Mouse (Mus musculus) embryonic facial prominence, embryonic 10.5 days (tissue): ENCODE results near the gene M1ap. TPM values are rescaled to one million over a fixed set of nuclear protein-coding genes. Genes with fewer than 3 reads are reported as not detected.

Source experiments
- DNase-seq: peaks from one replicate; pipeline ENCODE4 v3.0.0-alpha.2; 2017; ENCODE audit warnings: low spot score
- H3K27ac ChIP-seq: fragments of 300-500 bp; sonication (generic); replicated peaks from 2 replicates; pipeline ENCODE4 v1.5.1; 2016; ENCODE audit warnings: mild to moderate bottlenecking
- H3K27me3 ChIP-seq: fragments of 300-500 bp; sonication (generic); replicated peaks from 2 replicates; pipeline ENCODE4 v1.6.1; 2016; ENCODE audit warnings: low read depth, mild to moderate bottlenecking; ENCODE audit not compliant: poor library complexity, severe bottlenecking
- H3K36me3 ChIP-seq: fragments of 300-500 bp; sonication (generic); replicated peaks from 2 replicates; pipeline ENCODE4 v1.6.1; 2016; ENCODE audit warnings: mild to moderate bottlenecking, moderate library complexity
- H3K4me1 ChIP-seq: fragments of 300-500 bp; sonication (generic); 2 replicates; pipeline ENCODE4 v1.6.1; 2016
- H3K4me3 ChIP-seq: fragments of 300-500 bp; sonication (generic); 2 replicates; pipeline ENCODE4 v1.5.1; 2016; ENCODE audit warnings: mild to moderate bottlenecking, moderate library complexity
- H3K9me3 ChIP-seq: fragments of 300-500 bp; sonication (generic); 2 replicates; pipeline ENCODE4 v1.6.1; 2016; ENCODE audit warnings: mild to moderate bottlenecking
- WGBS: fragments of 180-500 bp; shearing (Covaris S2); methylation state at CpG from one replicate; pipeline ENCODE4 v1.1.7; 2016; 5-methylcytosine and 5-hydroxymethylcytosine counted together
- microRNA-seq: library from miRNA; unstranded; fragments of <30 nt; microRNA quantifications from one replicate; pipeline ENCODE4, GENCODE M21; 2017
- polyA plus RNA-seq: library from polyadenylated mRNA; unstranded; fragments of >200 nt; fragmentation: Nextera tagmentation; extraction: Ambion mirVana; gene quantifications from 2 replicates; pipeline ENCODE4 v1.2.1, GENCODE M21; 2016

The M1ap gene
- polyA plus RNA-seq, 1 experiment from 2014 or later = 0.56 TPM

GRCm38 (mm10) chr6:83070311-83071219, 123.9 kb downstream of the M1ap start:
- no peaks in the 10 kb centered on the region for H3K9me3 ChIP-seq
- under 1% methylated on average over 52 of the region's 58 CpGs for WGBS
- no peaks in the 10 kb centered on the region for H3K36me3 ChIP-seq
- H3K27me3 ChIP-seq = peaks cover 100% of the 10 kb centered on the region
- peak overlapping the region; percentile 24; the same call in 1 of the 2 replicates for H3K27ac ChIP-seq
- peaks cover 43% of the 10 kb centered on the region for H3K4me1 ChIP-seq
- DNase-seq = peak; percentile 77
- H3K4me3 ChIP-seq = peak overlapping the region; percentile 51

DNA sequence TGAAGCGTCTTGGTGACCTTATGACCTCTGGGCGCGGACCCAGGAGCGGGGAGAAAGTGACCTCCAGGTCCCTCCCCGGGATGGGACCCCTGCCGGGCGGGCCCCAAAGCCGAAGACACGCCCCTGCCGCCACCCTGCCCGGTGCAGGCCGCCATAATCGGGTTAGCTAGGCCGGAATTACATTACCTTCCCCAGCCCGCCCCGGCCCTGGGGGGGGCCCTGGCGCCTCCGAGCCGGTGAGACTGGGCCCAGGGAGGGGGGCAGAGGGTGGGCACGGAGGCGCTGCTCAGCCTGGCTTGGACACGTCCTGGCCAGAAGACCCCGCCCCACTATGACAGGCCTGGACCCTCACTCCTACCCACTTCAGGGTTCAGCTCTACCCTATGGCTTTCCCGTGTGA, 124.5 kb downstream of the M1ap start:
- Histone ChIP-seq H3K36me3 (no peaks in the 10 kb centered on the region), H3K4me1 (peaks cover 41% of the 10 kb centered on the region), H3K4me3 (peak overlapping the region; percentile 51), H3K27me3 (peaks cover 100% of the 10 kb centered on the region), H3K27ac (no peak overlapping the region), H3K9me3 (no peaks in the 10 kb centered on the region)
- DNase-seq = peak; percentile 63
- under 1% methylated on average over 24 of the region's 24 CpGs for WGBS

- H3K4me3 ChIP-seq = no peak overlapping the region
- H3K9me3 ChIP-seq = no peaks in the 10 kb centered on the region
- WGBS = 20% methylated on average over 2 of the region's 2 CpGs
- H3K27me3 ChIP-seq = peaks cover 78% of the 10 kb centered on the region
- peaks cover 2% of the 10 kb centered on the region for H3K36me3 ChIP-seq
- H3K4me1 ChIP-seq = peaks cover 40% of the 10 kb centered on the region
- no peak for DNase-seq
- no peak overlapping the region for H3K27ac ChIP-seq
Measured at GRCm38 (mm10) chr6:83074979-83075378, 128.3 kb downstream of the M1ap start.

DNA sequence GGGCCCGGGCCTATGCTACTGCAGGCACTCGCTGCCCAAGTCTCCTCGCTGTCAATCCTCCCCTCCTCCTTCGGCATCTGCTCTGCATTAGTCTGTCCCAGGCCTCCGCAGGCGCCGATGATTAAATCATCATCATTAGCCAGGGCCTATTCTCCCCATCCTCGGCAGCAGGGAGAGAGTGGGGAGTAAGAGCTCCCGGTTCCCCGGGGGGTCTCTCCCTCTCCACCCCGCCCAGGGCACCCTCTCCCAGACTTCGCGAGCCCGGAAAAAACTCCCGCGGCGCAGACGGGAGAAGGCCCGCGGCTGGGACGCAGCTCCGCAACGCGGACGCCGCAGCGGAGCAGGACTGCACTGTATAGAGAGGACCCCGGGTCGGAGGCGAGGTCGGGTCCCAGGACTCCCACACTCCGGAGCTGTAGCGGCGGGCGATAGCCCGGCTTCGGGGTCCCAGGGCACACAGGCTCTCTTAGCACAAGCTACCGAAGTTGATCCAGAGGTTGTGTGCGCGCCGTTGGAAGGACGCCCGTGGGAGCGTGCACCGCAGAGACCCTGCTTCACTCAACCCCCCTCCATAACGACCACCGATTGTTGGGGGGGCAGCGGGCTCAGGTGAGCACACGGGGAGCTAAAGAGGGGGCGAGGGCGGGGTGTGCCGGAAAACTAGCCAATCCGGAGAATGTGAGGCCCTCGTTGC, 131.1 kb downstream of the M1ap start, which contains the start of gene Pcgf1:
Pcgf1 (plus strand) TSS at position 240 of the 694 bp plus-strand sequence.
- peaks cover 30% of the 10 kb centered on the region for H3K36me3 ChIP-seq
- DNase-seq = peak; percentile 81
- peak within 1 kb of the TSS; percentile 95 for H3K27ac ChIP-seq
- H3K4me1 ChIP-seq = peaks cover 21% of the 10 kb centered on the region
- peak within 1 kb of the TSS; percentile 87 for H3K4me3 ChIP-seq
- peaks cover 71% of the 10 kb centered on the region for H3K27me3 ChIP-seq
- under 1% methylated on average over 54 of the region's 54 CpGs for WGBS
- no peaks in the 10 kb centered on the region for H3K9me3 ChIP-seq

DNA sequence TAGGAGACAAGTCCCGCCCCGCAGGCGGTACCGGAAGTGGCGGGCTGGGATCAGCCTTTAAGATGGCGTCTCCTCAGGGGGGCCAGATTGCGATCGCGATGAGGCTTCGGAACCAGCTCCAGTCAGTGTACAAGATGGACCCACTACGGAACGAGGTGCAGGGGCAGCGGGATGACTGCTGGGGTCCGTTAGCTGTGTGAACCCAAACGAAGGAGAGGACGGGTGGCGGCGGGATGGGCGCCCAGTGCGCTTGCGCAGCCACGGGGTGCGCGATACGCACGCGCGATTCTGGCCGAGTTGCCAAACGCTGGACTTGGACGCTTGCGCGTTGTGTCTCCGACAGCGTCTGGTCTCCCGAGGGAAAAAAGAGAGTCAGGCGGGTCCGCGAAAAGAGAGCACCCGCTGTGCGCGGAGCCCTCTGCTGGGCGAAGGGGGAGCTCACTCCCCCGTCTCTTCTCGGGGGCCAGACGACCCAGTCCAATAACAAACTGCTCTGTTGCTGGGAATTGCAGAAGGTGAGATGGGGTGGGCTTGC, 131.7 kb downstream of the M1ap start:
- peak; percentile 99 for DNase-seq
- Histone ChIP-seq H3K36me3 (peaks cover 32% of the 10 kb centered on the region), H3K4me3 (peak overlapping the region; percentile 87), H3K27ac (peak overlapping the region; percentile 95), H3K9me3 (no peaks in the 10 kb centered on the region), H3K4me1 (peaks cover 27% of the 10 kb centered on the region), H3K27me3 (peaks cover 71% of the 10 kb centered on the region)
- WGBS = under 1% methylated on average over 46 of the region's 46 CpGs

Small RNA genes within 50 kb of the gene (microRNA-seq; reads per million reads assigned to microRNA genes)
- gene Mir7040 = not detected

Other genes starting within 250 kb of the M1ap start
- gene Pole4, start 241.5 kb upstream of the M1ap start, polyA plus RNA-seq = 91.8 and 95.3 TPM in 2 replicates
- 27.7 and 32.3 TPM in 2 replicates for gene Hk2, start 172.4 kb upstream of the M1ap start, polyA plus RNA-seq
- gene Sema4f, start 7.1 kb upstream of the M1ap start, polyA plus RNA-seq = 1.4 and 2.1 TPM in 2 replicates
- gene Dok1, start 86.6 kb downstream of the M1ap start, polyA plus RNA-seq = 11.1 and 12.2 TPM in 2 replicates
- 11.4 and 11.6 TPM in 2 replicates for gene Loxl3, start 87.3 kb downstream of the M1ap start, polyA plus RNA-seq
- gene Aup1, start 107.6 kb downstream of the M1ap start, polyA plus RNA-seq = 148 and 172 TPM in 2 replicates
- 83.5 and 90.0 TPM in 2 replicates for gene Htra2, start 108.4 kb downstream of the M1ap start, polyA plus RNA-seq
- gene Dqx1, start 110.9 kb downstream of the M1ap start, polyA plus RNA-seq = 1.8 and 2.8 TPM in 2 replicates
- 8.4 and 10.4 TPM in 2 replicates for gene Tlx2, start 123.4 kb downstream of the M1ap start, polyA plus RNA-seq
- gene Pcgf1, start 131.0 kb downstream of the M1ap start, polyA plus RNA-seq = 45.7 and 49.5 TPM in 2 replicates
- 0.45 and 0.59 TPM in 2 replicates for gene Lbx2, start 139.5 kb downstream of the M1ap start, polyA plus RNA-seq
- 2.4 and 2.8 TPM in 2 replicates for gene Ccdc142, start 154.7 kb downstream of the M1ap start, polyA plus RNA-seq
- 1.8 and 2.1 TPM in 2 replicates for gene Gm42688, start 154.7 kb downstream of the M1ap start, polyA plus RNA-seq
- gene Mrpl53, start 162.1 kb downstream of the M1ap start, polyA plus RNA-seq = 144 and 145 TPM in 2 replicates
- gene Mogs, start 168.6 kb downstream of the M1ap start, polyA plus RNA-seq = 41.0 and 44.1 TPM in 2 replicates
- gene Wbp1, start 174.7 kb downstream of the M1ap start, polyA plus RNA-seq = 147 and 172 TPM in 2 replicates
- gene Ino80b, start 178.5 kb downstream of the M1ap start, polyA plus RNA-seq = 18.6 and 20.2 TPM in 2 replicates
- 38.2 and 39.0 TPM in 2 replicates for gene Rtkn, start 188.6 kb downstream of the M1ap start, polyA plus RNA-seq
- 10.2 and 11.2 TPM in 2 replicates for gene Wdr54, start 209.5 kb downstream of the M1ap start, polyA plus RNA-seq
- gene 1700003E16Rik, start 209.5 kb downstream of the M1ap start, polyA plus RNA-seq = 1.3 and 2.1 TPM in 2 replicates
- 112 and 116 TPM in 2 replicates for gene Dctn1, start 219.0 kb downstream of the M1ap start, polyA plus RNA-seq